Mouse (Mus musculus): Measurements from ENCODE around the gene Srp54b.
"Not testable (repeated sequence)": the region's sequence is repeated elsewhere in the genome, so short reads cannot be mapped to it uniquely, and the experiment has no call there.

Gene Srp54b

GRCm38 (mm10) chr12:55154559-55155448 is at the start of gene Srp54b:
Gene Srp54b (plus strand): TSS chr12:55155104.
- H3K4me3 ChIP-seq (replicated peaks; ENCODE audit: low read length); H3K9me3 ChIP-seq (ENCODE audit: low read length); H3K27me3 ChIP-seq (ENCODE audit: insufficient read depth, low read length); H3K36me3 ChIP-seq (ENCODE audit: insufficient read depth, low read length); H3K4me1 ChIP-seq (replicated peaks; ENCODE audit: low read depth, low read length): not testable (repeated sequence)

GRCm38 (mm10) chr12:55112616-55113015 is 42.3 kb upstream of the Srp54b start:
- not testable (repeated sequence) for H3K27me3 ChIP-seq (ENCODE audit: insufficient read depth, low read length); H3K4me1 ChIP-seq (replicated peaks; ENCODE audit: low read depth, low read length); H3K4me3 ChIP-seq (replicated peaks; ENCODE audit: low read length); H3K36me3 ChIP-seq (ENCODE audit: insufficient read depth, low read length); H3K9me3 ChIP-seq (ENCODE audit: low read length)

GRCm38 (mm10) chr12:55124242-55124641 is 30.7 kb upstream of the Srp54b start, which contains the start of gene Fam177a:
Gene Fam177a (plus strand): TSS chr12:55124469.
- H3K27me3 ChIP-seq (ENCODE audit: insufficient read depth, low read length); H3K9me3 ChIP-seq (ENCODE audit: low read length); H3K36me3 ChIP-seq (ENCODE audit: insufficient read depth, low read length): not testable (repeated sequence)

GRCm38 (mm10) chr12:55124731-55125130 is 30.2 kb upstream of the Srp54b start:
- H3K36me3 ChIP-seq (ENCODE audit: insufficient read depth, low read length); H3K4me3 ChIP-seq (replicated peaks; ENCODE audit: low read length); H3K9me3 ChIP-seq (ENCODE audit: low read length); H3K27me3 ChIP-seq (ENCODE audit: insufficient read depth, low read length); H3K4me1 ChIP-seq (replicated peaks; ENCODE audit: low read depth, low read length): not testable (repeated sequence)

More at GRCm38 (mm10) chr12:55124242-55124641, 30.7 kb upstream of the Srp54b start, which contains the start of gene Fam177a:
- H3K4me1 ChIP-seq (replicated peaks; ENCODE audit: low read depth, low read length); H3K4me3 ChIP-seq (replicated peaks; ENCODE audit: low read length): not testable (repeated sequence)

GRCm38 (mm10) chr12:55135540-55135939 is 19.4 kb upstream of the Srp54b start:
- H3K4me1 ChIP-seq (replicated peaks; ENCODE audit: low read depth, low read length); H3K36me3 ChIP-seq (ENCODE audit: insufficient read depth, low read length); H3K4me3 ChIP-seq (replicated peaks; ENCODE audit: low read length); H3K9me3 ChIP-seq (ENCODE audit: low read length); H3K27me3 ChIP-seq (ENCODE audit: insufficient read depth, low read length): not testable (repeated sequence)

GRCm38 (mm10) chr12:55137859-55138258 is 17.0 kb upstream of the Srp54b start:
- not testable (repeated sequence) for H3K36me3 ChIP-seq (ENCODE audit: insufficient read depth, low read length); H3K9me3 ChIP-seq (ENCODE audit: low read length); H3K4me3 ChIP-seq (replicated peaks; ENCODE audit: low read length)

GRCm38 (mm10) chr12:55155449-55155783 is 512 bp downstream of the Srp54b start:
- not testable (repeated sequence) for H3K9me3 ChIP-seq (ENCODE audit: low read length)

More at GRCm38 (mm10) chr12:55137859-55138258, 17.0 kb upstream of the Srp54b start:
- not testable (repeated sequence) for H3K4me1 ChIP-seq (replicated peaks; ENCODE audit: low read depth, low read length); H3K27me3 ChIP-seq (ENCODE audit: insufficient read depth, low read length)

GRCm38 (mm10) chr12:55167034-55167557 is 12.2 kb downstream of the Srp54b start:
- H3K4me1 ChIP-seq (replicated peaks; ENCODE audit: low read depth, low read length); H3K27me3 ChIP-seq (ENCODE audit: insufficient read depth, low read length); H3K4me3 ChIP-seq (replicated peaks; ENCODE audit: low read length); H3K9me3 ChIP-seq (ENCODE audit: low read length); H3K36me3 ChIP-seq (ENCODE audit: insufficient read depth, low read length): not testable (repeated sequence)

More at GRCm38 (mm10) chr12:55155449-55155783, 512 bp downstream of the Srp54b start:
- not testable (repeated sequence) for H3K27me3 ChIP-seq (ENCODE audit: insufficient read depth, low read length); H3K4me3 ChIP-seq (replicated peaks; ENCODE audit: low read length); H3K4me1 ChIP-seq (replicated peaks; ENCODE audit: low read depth, low read length); H3K36me3 ChIP-seq (ENCODE audit: insufficient read depth, low read length)

GRCm38 (mm10) chr12:55187686-55188085 is 32.8 kb downstream of the Srp54b start:
- not testable (repeated sequence) for H3K9me3 ChIP-seq (ENCODE audit: low read length); H3K4me3 ChIP-seq (replicated peaks; ENCODE audit: low read length); H3K4me1 ChIP-seq (replicated peaks; ENCODE audit: low read depth, low read length); H3K27me3 ChIP-seq (ENCODE audit: insufficient read depth, low read length); H3K36me3 ChIP-seq (ENCODE audit: insufficient read depth, low read length)

- H3K4me3 ChIP-seq (replicated peaks; ENCODE audit: low read length); H3K36me3 ChIP-seq (ENCODE audit: insufficient read depth, low read length); H3K27me3 ChIP-seq (ENCODE audit: insufficient read depth, low read length); H3K4me1 ChIP-seq (replicated peaks; ENCODE audit: low read depth, low read length); H3K9me3 ChIP-seq (ENCODE audit: low read length): not testable (repeated sequence)
These were observed 34.2 kb downstream of the Srp54b start for GRCm38 (mm10) chr12:55189127-55189526.

- not testable (repeated sequence) for H3K27me3 ChIP-seq (ENCODE audit: insufficient read depth, low read length); H3K36me3 ChIP-seq (ENCODE audit: insufficient read depth, low read length); H3K9me3 ChIP-seq (ENCODE audit: low read length); H3K4me1 ChIP-seq (replicated peaks; ENCODE audit: low read depth, low read length); H3K4me3 ChIP-seq (replicated peaks; ENCODE audit: low read length)
These were observed 44.4 kb downstream of the Srp54b start, which contains the start of gene 1700047I17Rik2 for GRCm38 (mm10) chr12:55199306-55199705. Gene 1700047I17Rik2 (plus strand): TSS chr12:55199592.

- not testable (repeated sequence) for H3K4me1 ChIP-seq (replicated peaks; ENCODE audit: low read depth, low read length); H3K36me3 ChIP-seq (ENCODE audit: insufficient read depth, low read length); H3K4me3 ChIP-seq (replicated peaks; ENCODE audit: low read length); H3K27me3 ChIP-seq (ENCODE audit: insufficient read depth, low read length); H3K9me3 ChIP-seq (ENCODE audit: low read length)
These were observed 44.9 kb downstream of the Srp54b start for GRCm38 (mm10) chr12:55199799-55200198.

GRCm38 (mm10) chr12:55212944-55213343 is 58.0 kb downstream of the Srp54b start:
- not testable (repeated sequence) for H3K4me3 ChIP-seq (replicated peaks; ENCODE audit: low read length); H3K9me3 ChIP-seq (ENCODE audit: low read length)

GRCm38 (mm10) chr12:55229626-55230519 is 75.0 kb downstream of the Srp54b start, which contains the start of gene Srp54c:
Gene Srp54c (plus strand): TSS chr12:55230168.
- H3K36me3 ChIP-seq (ENCODE audit: insufficient read depth, low read length); H3K27me3 ChIP-seq (ENCODE audit: insufficient read depth, low read length); H3K4me1 ChIP-seq (replicated peaks; ENCODE audit: low read depth, low read length); H3K9me3 ChIP-seq (ENCODE audit: low read length): not testable (repeated sequence)
- peak within 1 kb of the TSS; percentile 70 for H3K4me3 ChIP-seq (replicated peaks; ENCODE audit: low read length)

More at GRCm38 (mm10) chr12:55212944-55213343, 58.0 kb downstream of the Srp54b start:
- H3K4me1 ChIP-seq (replicated peaks; ENCODE audit: low read depth, low read length); H3K27me3 ChIP-seq (ENCODE audit: insufficient read depth, low read length); H3K36me3 ChIP-seq (ENCODE audit: insufficient read depth, low read length): not testable (repeated sequence)
